Mouse (Mus musculus) thymus, adult 2 months (tissue): ENCODE data around the gene Plcg2.

Source experiments
- CTCF ChIP-seq: fragments of 200-500 bp; IDR thresholded peaks from 2 replicates; pipeline ENCODE4 v1.5.1; 2012; ENCODE audit warnings: mild to moderate bottlenecking, control low read depth, low read length, moderate library complexity, borderline replicate concordance; ENCODE audit not compliant: control insufficient read depth, poor library complexity, insufficient read depth; ENCODE audit errors: extremely low read depth
- POLR2A ChIP-seq: fragments of 200-500 bp; IDR thresholded peaks from 2 replicates; pipeline ENCODE4 v1.6.1; 2012; ENCODE audit warnings: mild to moderate bottlenecking, low read length, control low read depth, moderate library complexity; ENCODE audit not compliant: control insufficient read depth, poor library complexity, insufficient read depth; ENCODE audit errors: extremely low read depth

GRCm38 (mm10) chr8:117475819-117476218 lies 22.3 kb upstream of the Plcg2 start:
- TF ChIP-seq CTCF (no peak), POLR2A (no peak)
